Comparison of ENCODE assay signal across 26 mouse cellular contexts in genomic region chr10:55851361-55851760, GRCm38 (mm10).
"Had no signal": no experiment of that assay in that cellular context is flagged by ENCODE, and none has a peak within 500 bp of the region (broad histone marks: within the 10 kb centered on the region; RNA-seq: fewer than 3 reads in every experiment).

No protein-coding gene starts in this region.

- H3K4me2 ChIP-seq: heart, embryonic 11.5 days; heart, embryonic 13.5 days; heart, embryonic 15.5 days; hindbrain, embryonic 13.5 days; hindbrain, embryonic 15.5 days; kidney, embryonic 15.5 days; limb, embryonic 13.5 days; limb, embryonic 15.5 days; liver, embryonic 12.5 days had no signal

- H3K4me3 ChIP-seq: heart, adult 2 months; heart, embryonic 13.5 days; heart, embryonic 15.5 days; hindbrain, embryonic 13.5 days; hindbrain, embryonic 15.5 days; kidney, embryonic 15.5 days; limb, embryonic 13.5 days; limb, embryonic 15.5 days; liver, embryonic 12.5 days had no signal

- H3K27me3 ChIP-seq: heart, embryonic 13.5 days; heart, embryonic 15.5 days; hindbrain, embryonic 13.5 days; hindbrain, embryonic 15.5 days; kidney, embryonic 15.5 days; limb, embryonic 13.5 days; limb, embryonic 15.5 days; liver, embryonic 12.5 days had no signal

- H3K9ac ChIP-seq: heart, embryonic 13.5 days; heart, embryonic 15.5 days; hindbrain, embryonic 13.5 days; hindbrain, embryonic 15.5 days; kidney, embryonic 15.5 days; limb, embryonic 13.5 days; limb, embryonic 15.5 days; liver, embryonic 12.5 days; liver, embryonic 14.5 days had no signal

- DNase-seq: gastrocnemius, postnatal 14 days; gastrocnemius, postnatal 36 days; heart, adult 11 months; heart, adult 2 months; heart, postnatal 14 days; heart, postnatal 36 days; kidney, adult 11 months; kidney, adult 2 months; kidney, adult 9 months; kidney, postnatal 14 days; kidney, postnatal 36 days; layer of hippocampus, postnatal 36 days; left cerebral cortex, postnatal 4 days had no signal

- H3K9me3 ChIP-seq: heart, embryonic 13.5 days; heart, embryonic 15.5 days; hindbrain, embryonic 13.5 days; hindbrain, embryonic 15.5 days; kidney, embryonic 15.5 days; limb, embryonic 13.5 days; limb, embryonic 15.5 days; liver, embryonic 12.5 days had no signal

- H3K27ac ChIP-seq: heart, adult 2 months; heart, embryonic 13.5 days; heart, embryonic 15.5 days; hindbrain, embryonic 13.5 days; hindbrain, embryonic 15.5 days; hindbrain, postnatal 0 days; kidney, embryonic 15.5 days; kidney, postnatal 0 days; limb, embryonic 13.5 days; limb, embryonic 15.5 days; liver, embryonic 12.5 days; liver, embryonic 14.5 days had no signal

- H3K36me3 ChIP-seq: heart, embryonic 13.5 days; heart, embryonic 15.5 days; hindbrain, embryonic 13.5 days; hindbrain, embryonic 15.5 days; kidney, embryonic 15.5 days; limb, embryonic 13.5 days; limb, embryonic 15.5 days; liver, embryonic 12.5 days had no signal

- ATAC-seq: hindbrain, postnatal 0 days; intestine, embryonic 16.5 days; liver, embryonic 12.5 days had no signal

- H3K4me1 ChIP-seq: heart, embryonic 13.5 days; heart, embryonic 15.5 days; hindbrain, embryonic 13.5 days; hindbrain, embryonic 15.5 days; kidney, embryonic 15.5 days; limb, embryonic 13.5 days; limb, embryonic 15.5 days; liver, embryonic 12.5 days had no signal
